Mouse (Mus musculus) urinary bladder, adult 2 months (tissue): Measurements from ENCODE around the gene Kctd15. TPM values are rescaled to one million over a fixed set of nuclear protein-coding genes. Genes with fewer than 3 reads are reported as not detected.

Experiments used
- DNase-seq: peaks from one replicate; pipeline ENCODE4 v3.0.0; 2022; ENCODE audit warnings: low spot score
- polyA plus RNA-seq: library from polyadenylated mRNA; depleted of rRNA; stranded (reverse); fragments of >200 nt; gene quantifications from 2 replicates; pipeline ENCODE4 v1.2.3, GENCODE M21; 2012

The Kctd15 gene
- polyA plus RNA-seq, 1 experiment = 67.8 TPM

- no peak for DNase-seq
Measured at GRCm38 (mm10) chr7:34663145-34663544, 6.6 kb upstream of the Kctd15 start.

DNA sequence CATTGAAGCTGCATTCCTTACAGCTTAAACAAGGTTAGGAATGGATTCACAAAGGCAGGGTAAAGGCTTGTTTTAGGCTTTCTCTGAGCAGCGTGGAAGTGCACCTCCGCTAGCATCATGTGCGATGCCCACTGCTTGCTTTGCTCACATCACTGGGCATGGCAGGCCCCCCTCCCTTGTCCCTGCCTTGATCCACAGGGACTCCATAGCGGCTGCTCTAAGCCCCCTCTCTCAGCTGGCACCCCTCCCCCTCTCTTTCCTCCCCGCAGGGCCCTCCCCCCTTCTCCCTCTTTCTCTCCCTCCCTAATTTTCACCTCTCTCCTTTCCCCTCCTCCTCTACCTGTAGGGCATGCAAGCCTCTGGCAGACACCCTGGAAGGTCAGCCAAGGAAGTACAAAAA lies 5.7 kb upstream of the Kctd15 start:
- no peak for DNase-seq

- DNase-seq = no peak
Measured at GRCm38 (mm10) chr7:34659386-34660085, 3.0 kb upstream of the Kctd15 start.

GRCm38 (mm10) chr7:34655086-34655839 lies 1.3 kb downstream of the Kctd15 start:
- DNase-seq = peak; percentile 88

DNA sequence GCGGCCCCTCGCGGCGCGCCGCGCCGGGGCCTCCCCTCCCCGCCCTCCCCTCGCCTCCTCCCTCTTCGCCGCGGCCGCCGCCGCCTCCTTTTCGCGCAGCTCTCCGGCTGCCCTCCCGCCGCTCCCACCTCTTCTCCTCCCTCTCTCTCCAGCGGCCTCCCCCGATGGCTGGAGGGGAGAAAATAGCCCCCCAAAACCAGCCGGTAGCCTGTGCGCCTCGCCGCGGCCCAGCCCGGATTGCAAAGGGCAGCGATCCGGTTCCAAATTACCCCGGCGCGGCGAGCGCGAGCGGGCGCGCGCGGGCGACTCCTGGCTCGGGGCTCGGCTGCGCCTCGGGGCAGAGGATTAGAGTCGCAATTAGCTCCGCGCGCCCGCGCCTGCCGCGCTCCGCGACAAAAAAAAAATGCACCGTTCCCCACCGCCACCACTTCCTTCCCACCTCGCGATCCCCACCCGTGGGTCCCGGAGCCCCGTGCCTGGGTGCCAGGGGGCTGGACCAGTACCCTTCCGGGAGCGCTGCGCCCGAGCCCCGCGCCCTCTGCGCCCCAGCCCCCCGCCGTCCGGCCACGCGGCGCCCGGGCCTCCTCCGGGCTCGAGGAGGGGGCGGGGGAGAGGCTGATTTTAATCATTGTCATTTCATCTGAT lies 2.0 kb downstream of the Kctd15 start:
- peak; percentile 80 for DNase-seq

- DNase-seq = peak; percentile 55
Measured at GRCm38 (mm10) chr7:34653731-34654440, 2.6 kb downstream of the Kctd15 start.

- peak; percentile 61 for DNase-seq
Measured at GRCm38 (mm10) chr7:34652751-34653502, 3.6 kb downstream of the Kctd15 start.

DNA sequence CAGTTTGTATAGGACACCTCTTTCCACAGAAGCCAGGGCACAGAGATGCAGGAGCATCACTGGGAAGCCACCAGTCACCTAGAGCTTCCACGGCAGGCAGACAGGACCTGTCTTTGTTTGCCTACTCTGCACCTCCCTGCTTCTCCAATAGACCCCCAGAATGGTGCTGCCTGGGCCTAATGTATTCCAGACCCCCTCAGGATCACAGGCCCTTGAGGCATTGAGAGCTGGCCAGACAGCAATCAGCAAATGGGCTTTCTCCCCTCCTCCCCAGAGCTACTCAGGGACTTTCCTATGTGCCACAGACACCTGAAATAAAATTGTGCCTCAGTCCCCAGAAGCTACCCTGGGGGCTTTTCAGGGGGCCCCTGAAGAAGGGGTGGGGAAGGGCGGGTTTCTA lies 5.2 kb downstream of the Kctd15 start:
- DNase-seq = no peak

DNA sequence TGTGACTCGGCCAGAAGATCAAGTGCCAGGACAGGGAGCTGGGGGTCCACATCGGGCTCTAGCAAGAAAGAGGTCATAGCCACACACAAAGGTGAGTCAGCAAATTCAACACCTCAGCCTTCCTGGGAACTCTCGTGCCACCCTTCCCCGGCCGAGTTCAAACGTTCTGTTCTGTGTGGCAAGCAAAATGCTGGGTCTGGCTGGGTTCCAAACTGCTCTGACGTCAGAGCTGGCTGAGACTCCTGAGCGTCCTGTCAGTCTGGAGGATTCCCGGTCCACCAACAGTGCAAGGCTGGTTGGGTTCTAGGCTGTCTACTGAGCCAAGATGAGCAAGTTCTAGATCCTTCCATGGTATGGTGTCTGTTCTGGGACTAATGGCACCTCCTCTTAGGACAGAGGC lies 9.5 kb downstream of the Kctd15 start:
- peak; percentile 66 for DNase-seq

DNA sequence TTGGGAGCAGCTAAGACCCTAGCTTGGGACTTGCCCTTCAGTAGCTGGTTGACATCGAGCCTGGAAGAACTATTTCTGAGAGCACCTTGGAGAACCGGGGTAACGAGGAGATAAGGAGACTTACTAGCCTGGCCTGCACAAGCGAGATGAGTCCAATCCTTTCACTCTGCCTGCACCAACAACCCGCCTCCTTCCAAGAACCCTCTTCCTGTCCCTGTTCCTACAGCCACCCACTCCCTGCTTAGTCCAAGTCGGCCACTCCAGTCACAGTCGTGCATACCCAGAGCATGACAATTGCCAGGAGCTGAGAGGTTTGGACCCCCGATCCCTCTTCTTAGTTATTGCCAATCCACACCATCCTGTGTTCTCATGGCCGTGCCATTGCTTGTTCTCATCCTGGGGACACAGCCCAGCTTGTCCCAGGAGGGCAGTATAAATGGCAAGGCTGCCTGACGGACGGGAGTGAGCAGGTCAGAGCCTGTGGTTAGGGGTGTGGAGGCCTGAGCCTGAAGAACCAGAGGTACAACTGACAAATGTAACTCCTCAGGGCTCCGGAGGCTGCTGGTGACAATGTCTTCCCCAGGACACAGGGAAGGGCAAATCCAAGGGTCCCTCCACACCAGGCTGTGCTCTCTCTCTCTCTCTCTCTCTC lies 10.3 kb downstream of the Kctd15 start:
- no peak for DNase-seq

- DNase-seq = no peak
Measured at GRCm38 (mm10) chr7:34645623-34646022, 10.9 kb downstream of the Kctd15 start.

GRCm38 (mm10) chr7:34644591-34644990 lies 11.9 kb downstream of the Kctd15 start:
- DNase-seq = no peak

DNA sequence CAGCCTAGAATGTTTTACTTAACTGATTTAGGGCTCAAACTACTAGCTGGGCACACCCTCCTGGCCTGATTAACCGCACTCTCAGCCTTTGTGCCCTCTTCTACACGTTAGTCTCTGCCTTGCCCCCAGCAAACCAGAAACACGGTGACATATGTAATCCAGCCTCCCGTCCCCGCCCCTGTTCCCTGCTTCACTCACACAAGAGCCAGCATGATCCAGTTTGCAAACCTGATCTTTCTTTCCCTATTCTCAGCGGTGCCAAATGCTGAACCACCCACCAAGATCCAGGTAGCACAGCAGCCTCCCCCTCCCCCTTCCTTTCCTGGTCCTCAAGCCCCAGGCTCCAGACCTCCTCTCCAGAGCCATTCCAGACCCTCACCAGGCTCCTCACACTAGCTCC lies 13.2 kb downstream of the Kctd15 start:
- DNase-seq = no peak

GRCm38 (mm10) chr7:34641968-34642367 lies 14.6 kb downstream of the Kctd15 start:
- no peak for DNase-seq

GRCm38 (mm10) chr7:34639798-34640197 lies 16.7 kb downstream of the Kctd15 start:
- no peak for DNase-seq

DNA sequence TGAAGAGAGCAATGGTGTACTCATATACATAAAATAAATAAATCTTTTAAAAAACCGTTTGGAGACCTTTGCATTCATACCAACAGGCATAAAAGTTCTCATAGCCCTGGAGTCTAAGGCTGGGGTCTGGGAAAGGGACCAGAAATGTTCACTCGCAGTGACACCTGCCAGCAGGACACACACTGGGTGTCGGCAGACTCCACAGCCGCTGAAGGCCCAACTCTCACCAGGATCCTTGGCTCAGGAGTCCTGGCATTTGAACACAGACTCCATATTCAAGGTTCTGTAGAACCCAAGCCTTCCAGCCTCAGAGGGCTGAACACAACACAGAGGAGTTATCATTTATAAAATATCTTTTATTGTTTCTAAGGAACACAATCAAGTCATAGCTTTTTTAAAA lies 19.9 kb downstream of the Kctd15 start:
- no peak for DNase-seq

DNA sequence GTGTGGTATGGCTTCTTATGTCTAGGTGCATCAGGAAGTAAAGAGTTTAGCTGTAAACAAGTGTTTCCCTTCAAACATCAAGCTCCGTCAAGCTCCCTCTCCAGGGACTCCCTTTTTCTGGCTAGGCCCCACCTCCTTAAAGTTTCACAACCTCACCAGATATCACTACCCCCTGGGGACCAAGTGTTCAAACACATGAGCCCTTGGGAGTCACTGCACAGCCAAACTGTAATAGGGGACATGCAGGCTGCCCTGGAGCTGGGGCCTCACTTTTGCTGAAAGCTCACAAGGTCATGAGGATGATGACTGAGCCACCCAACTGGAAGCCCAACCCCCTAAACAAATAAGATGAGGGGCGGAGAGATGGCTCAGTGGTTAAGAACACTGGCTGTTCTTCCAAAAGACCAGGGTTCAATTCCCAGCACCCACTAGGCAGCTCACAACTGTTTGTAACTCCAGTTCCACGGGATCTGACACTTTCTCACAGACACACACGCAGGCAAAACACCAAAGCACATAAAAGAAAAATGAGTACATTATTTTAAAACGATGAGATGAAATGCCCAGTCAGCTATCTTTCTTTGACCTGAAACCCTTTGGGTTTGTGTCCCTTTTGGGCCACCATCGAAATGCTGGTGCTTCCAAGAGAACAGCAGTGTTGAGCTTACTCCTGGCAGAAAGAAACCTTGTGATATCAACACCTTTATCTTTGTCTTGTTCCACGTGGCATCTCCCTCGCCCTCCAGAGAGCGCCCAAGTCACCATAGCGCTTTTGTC lies 23.4 kb downstream of the Kctd15 start:
- no peak for DNase-seq

DNA sequence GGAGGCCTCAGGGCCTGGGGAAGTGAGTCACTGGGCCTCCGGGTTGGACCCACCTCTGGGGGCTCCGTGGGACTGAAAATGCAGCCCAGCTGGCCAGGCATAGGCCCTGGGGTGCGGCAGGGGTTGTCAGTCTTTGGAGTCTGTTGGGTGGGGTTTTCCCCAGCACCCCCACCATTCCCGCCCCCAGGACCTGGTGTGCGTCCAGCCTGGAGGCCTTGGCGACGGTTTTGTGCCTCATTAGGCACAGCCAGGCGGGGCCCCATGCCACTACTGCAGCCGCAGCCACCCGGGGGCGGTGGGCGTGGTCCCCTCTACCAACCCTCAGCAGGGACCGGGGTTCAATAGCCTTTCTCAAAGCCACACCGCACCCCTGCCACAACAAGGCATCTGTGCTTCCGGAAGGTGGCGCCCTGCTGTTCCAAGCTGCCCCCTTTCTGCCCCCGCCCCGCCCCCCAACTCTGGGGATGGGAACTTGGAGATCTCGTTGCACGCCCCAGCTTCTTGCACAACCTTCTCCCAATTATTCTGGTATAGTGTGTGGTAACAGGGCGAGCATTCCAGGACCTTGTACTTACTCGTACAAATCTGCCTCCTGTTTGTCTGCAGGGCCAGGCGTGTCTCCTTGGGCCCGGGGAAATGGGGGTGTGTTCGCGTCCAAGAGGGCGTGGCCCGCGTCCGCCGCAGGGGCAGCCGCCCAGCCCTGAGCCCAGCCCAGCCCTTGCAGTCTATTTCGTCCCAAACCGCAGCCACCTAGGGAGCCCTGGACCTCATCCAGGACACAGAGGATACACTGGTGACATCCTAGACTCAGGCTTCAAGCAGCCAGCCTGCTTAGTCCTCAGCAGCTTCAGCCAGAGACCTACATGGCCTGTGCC lies 26.1 kb downstream of the Kctd15 start:
- peak; percentile 69 for DNase-seq

GRCm38 (mm10) chr7:34629702-34630210 lies 26.8 kb downstream of the Kctd15 start:
- DNase-seq = no peak
